Mouse (Mus musculus) adrenal gland, adult 18-20 months (tissue): ENCODE results near the gene Ckm. TPM values are rescaled to one million over a fixed set of nuclear protein-coding genes. Genes with fewer than 3 reads are reported as not detected.

ENCODE experiments used
- DNase-seq, 2 experiments: peaks; one replicate each; pipeline ENCODE4 v3.0.0; 2021 to 2022; ENCODE audit warnings: low spot score in 2 of 2
- total RNA-seq, 2 experiments: library from RNA; stranded (reverse); gene quantifications; 1 replicate in 1 of 2; 2 replicates in 1 of 2; pipeline ENCODE4 v1.2.3; 2021

The Ckm gene
- total RNA-seq, 2 experiments from 2014 or later, result 14.7 TPM; not detected in 1

GRCm38 (mm10) chr7:19429726-19430125 is 25.1 kb downstream of the Ckm start:
- no peak for DNase-seq

- DNase-seq, result no peak
Observed at GRCm38 (mm10) chr7:19430402-19430801, 25.8 kb downstream of the Ckm start.

GRCm38 (mm10) chr7:19432475-19432874 is 27.9 kb downstream of the Ckm start:
- DNase-seq, result no peak

GRCm38 (mm10) chr7:19436276-19436675 is 31.7 kb downstream of the Ckm start:
- DNase-seq, result no peak

- no peak for DNase-seq
Observed at GRCm38 (mm10) chr7:19437048-19437447, 32.5 kb downstream of the Ckm start.

GRCm38 (mm10) chr7:19441448-19442091 is 37.0 kb downstream of the Ckm start:
- no peak for DNase-seq

GRCm38 (mm10) chr7:19443344-19443743 is 38.8 kb downstream of the Ckm start:
- DNase-seq, result peak; percentile 86 to 92

- DNase-seq, result no peak
Observed at GRCm38 (mm10) chr7:19444801-19445200, 40.2 kb downstream of the Ckm start.

GRCm38 (mm10) chr7:19447689-19448088 is 43.1 kb downstream of the Ckm start:
- DNase-seq, result no peak

- DNase-seq, result no peak
Observed at GRCm38 (mm10) chr7:19449165-19449564, 44.6 kb downstream of the Ckm start.

- no peak for DNase-seq
Observed at GRCm38 (mm10) chr7:19455186-19455585, 50.6 kb downstream of the Ckm start.

GRCm38 (mm10) chr7:19455819-19456495 is 51.4 kb downstream of the Ckm start:
- DNase-seq, result no peak

GRCm38 (mm10) chr7:19456628-19457027 is 52.1 kb downstream of the Ckm start:
- DNase-seq, result no peak

GRCm38 (mm10) chr7:19457414-19458071 is 53.0 kb downstream of the Ckm start:
- no peak for DNase-seq

GRCm38 (mm10) chr7:19458072-19458486 is 53.5 kb downstream of the Ckm start:
- DNase-seq, result peak; percentile 50 to 61

GRCm38 (mm10) chr7:19458591-19459111 is 54.1 kb downstream of the Ckm start, which contains the start of gene Mark4:
Mark4 (minus strand) TSS chr7:19458821.
- DNase-seq, result peak; percentile 80

GRCm38 (mm10) chr7:19459144-19459870 is 54.7 kb downstream of the Ckm start:
- no peak for DNase-seq

GRCm38 (mm10) chr7:19460500-19460899 is 55.9 kb downstream of the Ckm start:
- no peak for DNase-seq

- peak; percentile 77 to 79 for DNase-seq
Observed at GRCm38 (mm10) chr7:19461488-19461887, 56.9 kb downstream of the Ckm start.

GRCm38 (mm10) chr7:19462443-19462842 is 57.9 kb downstream of the Ckm start:
- no peak for DNase-seq

- no peak for DNase-seq
Observed at GRCm38 (mm10) chr7:19462884-19463381, 58.4 kb downstream of the Ckm start, which contains the start of gene Exoc3l2. Exoc3l2 (plus strand) TSS chr7:19463331.
